ENCODE assay signal across 10 mouse cellular contexts in genomic region chr14:104611467-104611866, GRCm38 (mm10).
"Had no signal": no experiment of that assay in that cellular context is flagged by ENCODE, and none has a peak within 500 bp of the region (broad histone marks: within the 10 kb centered on the region; RNA-seq: fewer than 3 reads in every experiment).

No protein-coding gene starts in this region.

- H3K4me1 ChIP-seq: limb, embryonic 13.5 days; midbrain, embryonic 12.5 days had no signal

- H3K27me3 ChIP-seq: limb, embryonic 13.5 days; midbrain, embryonic 12.5 days had no signal

- H3K9me3 ChIP-seq: limb, embryonic 13.5 days; midbrain, embryonic 12.5 days had no signal

- H3K36me3 ChIP-seq: limb, embryonic 13.5 days; midbrain, embryonic 12.5 days had no signal

- H3K4me2 ChIP-seq: limb, embryonic 13.5 days; midbrain, embryonic 12.5 days had no signal

- DNase-seq: kidney, postnatal 25 days; layer of hippocampus, adult 9-11 months; layer of hippocampus, postnatal 36 days; lung, adult 18-20 months; thymus, adult 18-20 months; thymus, postnatal 36 days had no signal

- H3K4me3 ChIP-seq: limb, embryonic 13.5 days; midbrain, embryonic 12.5 days had no signal

- H3K9ac ChIP-seq: limb, embryonic 13.5 days; liver, embryonic 14.5 days; midbrain, embryonic 12.5 days had no signal

- H3K27ac ChIP-seq: limb, embryonic 13.5 days; liver, embryonic 14.5 days; midbrain, embryonic 12.5 days; stomach, postnatal 0 days had no signal
